Mouse (Mus musculus): ENCODE data around the gene Xpo4. TPM values are rescaled to one million over a fixed set of nuclear protein-coding genes. Genes with fewer than 3 reads are reported as not detected.

Gene Xpo4
- polyA plus RNA-seq, 1 experiment from 2014 or later = 32.1 TPM

DNA sequence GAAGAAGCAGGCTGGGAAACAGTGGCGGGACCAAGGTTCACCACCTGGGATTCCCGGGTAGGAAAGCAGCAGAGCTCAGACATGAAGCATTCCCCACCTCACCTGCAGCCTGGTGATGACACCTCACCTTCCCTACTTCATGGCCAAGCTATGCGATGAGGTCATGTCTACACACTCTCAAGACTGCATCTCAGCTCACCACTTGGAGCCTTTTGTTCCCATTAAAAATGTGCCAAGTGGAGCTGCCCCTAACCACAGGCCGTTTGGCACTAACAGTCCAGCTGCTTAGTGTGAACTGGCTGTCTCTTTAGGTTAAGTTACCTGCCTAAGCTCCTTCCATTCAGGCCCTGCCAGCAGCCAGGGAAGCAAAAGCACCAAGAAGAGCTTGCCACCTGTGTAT is 39.8 kb upstream of the Xpo4 start:
- Histone ChIP-seq H3K9ac (ENCODE audit: low read depth, low read length) (no peak overlapping the region), H3K27ac (ENCODE audit: low read depth, low read length) (no peak overlapping the region), H3K9me3 (ENCODE audit: control insufficient read depth, low read length) (no peaks in the 10 kb centered on the region), H3K27me3 (ENCODE audit: control insufficient read depth, insufficient read depth, low read length) (no peaks in the 10 kb centered on the region), H3K4me1 (replicated peaks; ENCODE audit: control insufficient read depth, insufficient read depth, low read length) (peaks cover 5% of the 10 kb centered on the region; the same call in 1 of the 2 replicates), H3K36me3 (ENCODE audit: control insufficient read depth, insufficient read depth, low read length) (no peaks in the 10 kb centered on the region), H3K4me2 (replicated peaks; ENCODE audit: low read depth, low read length) (no peak overlapping the region), H3K4me3 (ENCODE audit: low read depth, low read length) (no peak overlapping the region)
- no peak for ATAC-seq (ENCODE audit: low FRiP score)
- 83% methylated on average over 4 of the region's 4 CpGs for WGBS
- DNase-seq (ENCODE audit: low spot score) = no peak

DNA sequence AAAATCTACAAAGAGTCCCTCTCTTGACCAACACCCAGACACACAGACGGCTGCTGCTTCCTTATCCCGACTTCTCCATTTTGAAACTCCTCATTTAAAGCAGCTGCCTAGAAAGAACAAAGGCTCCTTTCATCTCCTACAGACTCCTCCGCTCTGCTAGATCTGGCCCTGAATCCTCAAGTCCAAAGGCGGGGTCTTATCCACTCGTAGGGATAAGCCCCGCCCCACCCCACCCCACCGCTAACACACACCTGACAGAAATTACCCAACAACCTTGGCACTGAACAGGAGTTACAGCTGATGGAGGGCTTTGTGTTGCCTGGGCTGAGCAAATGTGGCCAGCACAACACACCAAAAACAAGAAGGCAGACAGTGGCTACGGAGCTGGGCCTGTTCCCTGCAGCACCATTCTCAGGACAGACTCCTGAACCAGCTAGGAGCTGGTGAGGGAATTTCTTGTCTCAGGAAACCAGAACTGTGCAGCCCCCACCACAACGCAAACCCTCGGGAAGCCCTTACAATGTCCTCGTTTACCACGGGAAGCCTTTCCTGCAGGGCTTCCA is 36.8 kb upstream of the Xpo4 start:
- 69% methylated on average over 12 of the region's 12 CpGs for WGBS
- no peak overlapping the region for H3K4me3 ChIP-seq (ENCODE audit: low read depth, low read length)
- DNase-seq (ENCODE audit: low spot score) (peak; percentile 31), ATAC-seq (ENCODE audit: low FRiP score) (peak; percentile 63; the same call in 1 of the 2 replicates)
- H3K36me3 ChIP-seq (ENCODE audit: control insufficient read depth, insufficient read depth, low read length) = 0 out of 2 replicates have a peak, but pooled peaks cover 4% of the 10 kb centered on the region
- H3K27ac ChIP-seq (ENCODE audit: low read depth, low read length) = peak overlapping the region; percentile 39; the same call in 1 of the 2 replicates
- H3K9me3 ChIP-seq (ENCODE audit: control insufficient read depth, low read length) = no peaks in the 10 kb centered on the region
- H3K4me2 ChIP-seq (replicated peaks; ENCODE audit: low read depth, low read length) = no peak overlapping the region
- no peaks in the 10 kb centered on the region for H3K4me1 ChIP-seq (replicated peaks; ENCODE audit: control insufficient read depth, insufficient read depth, low read length)
- no peaks in the 10 kb centered on the region for H3K27me3 ChIP-seq (ENCODE audit: control insufficient read depth, insufficient read depth, low read length)
- no peak overlapping the region for H3K9ac ChIP-seq (ENCODE audit: low read depth, low read length)

DNA sequence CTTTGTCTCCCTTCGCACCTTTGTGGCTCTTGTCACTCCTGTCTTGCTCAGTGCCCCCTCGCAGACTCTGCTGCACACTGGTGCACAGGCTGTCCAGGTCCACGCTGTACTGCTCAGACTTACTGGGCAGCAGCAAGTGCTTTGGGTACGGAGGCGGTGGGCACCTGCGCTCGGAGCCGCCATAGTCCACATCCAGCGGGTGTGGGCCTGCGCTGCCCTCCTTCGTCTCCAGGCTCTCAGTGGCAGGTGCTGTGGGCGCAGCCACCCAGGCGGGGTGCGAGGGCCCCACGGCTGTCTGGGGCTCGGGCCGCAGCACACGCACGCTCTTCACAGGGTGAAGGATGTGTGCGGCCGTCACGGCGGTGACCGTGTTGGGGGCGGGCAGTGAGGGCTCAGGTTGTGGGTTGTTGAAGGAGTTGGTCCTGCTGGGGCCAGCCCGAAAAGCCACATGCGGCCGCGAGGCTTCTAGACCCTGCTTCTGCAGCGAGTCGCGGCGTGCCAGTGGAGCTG is 34.3 kb upstream of the Xpo4 start:
- Histone ChIP-seq H3K4me2 (replicated peaks; ENCODE audit: low read depth, low read length) (no peak overlapping the region), H3K36me3 (ENCODE audit: control insufficient read depth, insufficient read depth, low read length) (0 out of 2 replicates have a peak, but pooled peaks cover 7% of the 10 kb centered on the region)
- DNase-seq (ENCODE audit: low spot score) = no peak

DNA sequence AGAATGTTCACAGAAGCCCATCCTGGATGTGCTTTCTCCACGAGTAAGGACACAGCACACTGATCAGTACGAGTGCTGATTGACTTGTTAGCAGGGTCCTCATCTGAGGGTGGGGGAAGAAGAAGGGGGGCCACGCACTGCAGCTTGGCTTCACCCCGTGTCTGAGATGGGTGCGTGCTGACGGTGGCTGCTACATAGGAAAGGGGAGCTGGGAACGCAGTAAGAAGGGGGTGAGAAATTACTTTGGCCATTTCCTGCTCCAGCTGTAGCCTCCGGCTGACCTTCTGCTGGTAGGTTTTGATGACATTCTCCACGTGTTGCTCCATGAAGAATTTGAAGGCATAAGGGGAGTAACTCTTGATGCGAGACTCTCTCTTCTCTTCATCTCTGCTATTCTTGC is 33.8 kb upstream of the Xpo4 start:
- H3K36me3 ChIP-seq (ENCODE audit: control insufficient read depth, insufficient read depth, low read length) = 0 out of 2 replicates have a peak, but pooled peaks cover 7% of the 10 kb centered on the region
- H3K9ac ChIP-seq (ENCODE audit: low read depth, low read length) = no peak overlapping the region
- H3K27ac ChIP-seq (ENCODE audit: low read depth, low read length) = no peak overlapping the region
- no peaks in the 10 kb centered on the region for H3K4me1 ChIP-seq (replicated peaks; ENCODE audit: control insufficient read depth, insufficient read depth, low read length)
- no peak for DNase-seq (ENCODE audit: low spot score)
- no peak for ATAC-seq (ENCODE audit: low FRiP score)
- H3K4me2 ChIP-seq (replicated peaks; ENCODE audit: low read depth, low read length) = no peak overlapping the region
- H3K9me3 ChIP-seq (ENCODE audit: control insufficient read depth, low read length) = no peaks in the 10 kb centered on the region
- H3K4me3 ChIP-seq (ENCODE audit: low read depth, low read length) = no peak overlapping the region
- H3K27me3 ChIP-seq (ENCODE audit: control insufficient read depth, insufficient read depth, low read length) = no peaks in the 10 kb centered on the region
- WGBS = 93% methylated on average over 10 of the region's 10 CpGs

More for the DNA sequence above, 34.3 kb upstream of the Xpo4 start:
- Histone ChIP-seq H3K27me3 (ENCODE audit: control insufficient read depth, insufficient read depth, low read length) (no peaks in the 10 kb centered on the region), H3K9ac (ENCODE audit: low read depth, low read length) (no peak overlapping the region), H3K9me3 (ENCODE audit: control insufficient read depth, low read length) (no peaks in the 10 kb centered on the region), H3K27ac (ENCODE audit: low read depth, low read length) (no peak overlapping the region), H3K4me3 (ENCODE audit: low read depth, low read length) (no peak overlapping the region), H3K4me1 (replicated peaks; ENCODE audit: control insufficient read depth, insufficient read depth, low read length) (no peaks in the 10 kb centered on the region)
- ATAC-seq (ENCODE audit: low FRiP score) = no peak
- WGBS = 98% methylated on average over 30 of the region's 33 CpGs

DNA sequence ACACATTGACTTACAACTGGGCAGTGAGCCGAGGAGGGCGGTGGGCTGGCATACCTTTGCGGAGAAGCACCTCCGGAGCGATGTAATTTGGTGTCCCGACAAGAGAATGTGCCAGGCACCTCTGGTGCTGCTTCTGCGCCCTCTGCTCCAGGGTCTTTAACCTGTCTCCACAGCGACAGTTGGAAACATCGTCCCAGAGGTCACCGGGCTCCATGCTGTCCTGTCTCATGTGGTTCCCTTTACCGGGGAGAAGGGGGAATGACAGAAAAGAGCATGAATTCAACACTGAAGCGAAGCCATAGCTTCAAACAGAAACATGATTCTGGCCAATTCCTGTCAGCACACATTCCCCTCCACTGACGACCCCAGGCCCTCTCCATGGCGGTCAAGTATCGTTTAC is 30.8 kb upstream of the Xpo4 start:
- Histone ChIP-seq H3K9ac (ENCODE audit: low read depth, low read length) (no peak overlapping the region), H3K4me3 (ENCODE audit: low read depth, low read length) (no peak overlapping the region), H3K4me1 (replicated peaks; ENCODE audit: control insufficient read depth, insufficient read depth, low read length) (no peaks in the 10 kb centered on the region), H3K9me3 (ENCODE audit: control insufficient read depth, low read length) (no peaks in the 10 kb centered on the region), H3K4me2 (replicated peaks; ENCODE audit: low read depth, low read length) (no peak overlapping the region), H3K27ac (ENCODE audit: low read depth, low read length) (no peak overlapping the region), H3K27me3 (ENCODE audit: control insufficient read depth, insufficient read depth, low read length) (no peaks in the 10 kb centered on the region), H3K36me3 (ENCODE audit: control insufficient read depth, insufficient read depth, low read length) (0 out of 2 replicates have a peak, but pooled peaks cover 7% of the 10 kb centered on the region)
- WGBS = 95% methylated on average over 15 of the region's 15 CpGs
- ATAC-seq (ENCODE audit: low FRiP score) = no peak
- DNase-seq (ENCODE audit: low spot score) = no peak

DNA sequence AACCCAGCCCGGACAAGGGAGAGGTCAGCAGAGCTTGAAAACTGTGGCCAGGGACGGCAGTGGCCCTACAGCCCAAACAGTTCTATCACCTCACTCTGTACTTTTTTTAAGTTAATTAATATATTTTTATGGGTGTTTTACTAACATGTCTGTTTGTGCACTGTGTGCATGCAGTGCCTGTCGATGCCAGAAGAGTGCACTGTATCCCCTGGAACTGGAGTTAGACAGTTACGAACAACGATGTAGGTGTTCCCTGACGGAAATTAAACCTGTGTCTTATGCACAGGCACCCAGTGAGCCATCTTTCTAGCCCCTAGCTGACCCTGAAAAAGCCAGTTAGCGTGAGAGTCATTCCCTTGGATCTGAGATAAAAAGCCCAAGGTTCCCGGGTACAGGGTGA is 30.3 kb upstream of the Xpo4 start:
- H3K27me3 ChIP-seq (ENCODE audit: control insufficient read depth, insufficient read depth, low read length) = no peaks in the 10 kb centered on the region
- H3K4me1 ChIP-seq (replicated peaks; ENCODE audit: control insufficient read depth, insufficient read depth, low read length) = no peaks in the 10 kb centered on the region
- H3K4me2 ChIP-seq (replicated peaks; ENCODE audit: low read depth, low read length) = no peak overlapping the region
- H3K27ac ChIP-seq (ENCODE audit: low read depth, low read length) = no peak overlapping the region
- H3K36me3 ChIP-seq (ENCODE audit: control insufficient read depth, insufficient read depth, low read length) = 0 out of 2 replicates have a peak, but pooled peaks cover 7% of the 10 kb centered on the region
- no peak overlapping the region for H3K4me3 ChIP-seq (ENCODE audit: low read depth, low read length)
- H3K9me3 ChIP-seq (ENCODE audit: control insufficient read depth, low read length) = no peaks in the 10 kb centered on the region
- H3K9ac ChIP-seq (ENCODE audit: low read depth, low read length) = no peak overlapping the region
- ATAC-seq (ENCODE audit: low FRiP score) = no peak
- 91% methylated on average over 8 of the region's 8 CpGs for WGBS
- no peak for DNase-seq (ENCODE audit: low spot score)

DNA sequence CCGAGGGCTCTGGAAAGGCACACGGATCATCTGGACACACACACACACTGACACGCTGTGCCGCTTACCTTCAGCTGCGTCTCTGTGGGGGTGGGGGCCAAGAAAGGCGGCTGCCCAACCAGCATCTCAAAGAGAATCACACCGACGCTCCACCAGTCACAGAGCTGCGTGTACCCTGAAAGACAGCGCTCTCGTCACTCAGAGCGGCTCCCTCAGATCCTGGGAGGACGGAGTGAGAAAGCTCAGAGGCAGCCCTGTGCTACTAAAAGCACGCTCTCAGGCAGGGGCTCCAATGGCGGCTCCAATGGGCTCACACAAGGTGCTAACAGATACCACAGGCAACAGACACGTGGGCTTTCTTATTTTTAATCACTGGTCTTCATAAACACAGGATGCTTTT is 29.0 kb upstream of the Xpo4 start:
- Histone ChIP-seq H3K9me3 (ENCODE audit: control insufficient read depth, low read length) (no peaks in the 10 kb centered on the region), H3K27me3 (ENCODE audit: control insufficient read depth, insufficient read depth, low read length) (no peaks in the 10 kb centered on the region), H3K4me2 (replicated peaks; ENCODE audit: low read depth, low read length) (no peak overlapping the region), H3K4me3 (ENCODE audit: low read depth, low read length) (no peak overlapping the region), H3K4me1 (replicated peaks; ENCODE audit: control insufficient read depth, insufficient read depth, low read length) (no peaks in the 10 kb centered on the region), H3K36me3 (ENCODE audit: control insufficient read depth, insufficient read depth, low read length) (0 out of 2 replicates have a peak, but pooled peaks cover 3% of the 10 kb centered on the region), H3K27ac (ENCODE audit: low read depth, low read length) (no peak overlapping the region), H3K9ac (ENCODE audit: low read depth, low read length) (no peak overlapping the region)
- no peak for DNase-seq (ENCODE audit: low spot score)
- 83% methylated on average over 16 of the region's 16 CpGs for WGBS
- ATAC-seq (ENCODE audit: low FRiP score) = no peak

DNA sequence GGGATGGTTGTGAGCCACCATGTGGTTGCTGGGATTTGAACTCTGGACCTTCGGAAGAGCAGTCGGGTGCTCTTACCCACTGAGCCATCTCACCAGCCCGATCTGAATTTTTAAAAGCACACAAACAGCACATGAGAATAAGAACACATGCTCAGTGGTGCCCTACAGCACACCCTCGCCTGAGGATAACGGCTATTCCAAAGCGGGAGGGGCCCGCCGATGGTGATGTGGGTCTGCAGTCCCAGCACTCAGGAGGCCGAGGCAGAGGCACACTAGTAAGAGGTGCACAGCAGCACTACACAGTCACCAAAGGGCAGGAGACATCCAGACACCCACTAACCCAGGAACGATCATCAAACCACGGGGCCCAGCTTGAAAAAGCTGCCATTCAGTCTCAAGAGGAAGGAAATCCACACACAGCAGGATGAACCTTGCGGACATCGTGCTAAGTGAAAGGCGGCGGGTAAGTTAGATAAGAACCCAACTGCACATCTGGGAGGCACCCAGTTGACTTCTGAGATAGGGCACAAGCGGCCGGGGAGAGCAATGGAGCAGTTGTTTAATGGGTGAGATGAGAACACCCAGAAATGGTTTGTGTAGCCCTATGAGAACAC is 27.4 kb upstream of the Xpo4 start:
- H3K36me3 ChIP-seq (ENCODE audit: control insufficient read depth, insufficient read depth, low read length) = 0 out of 2 replicates have a peak, but pooled peaks cover 3% of the 10 kb centered on the region
- 90% methylated on average over 17 of the region's 17 CpGs for WGBS

DNA sequence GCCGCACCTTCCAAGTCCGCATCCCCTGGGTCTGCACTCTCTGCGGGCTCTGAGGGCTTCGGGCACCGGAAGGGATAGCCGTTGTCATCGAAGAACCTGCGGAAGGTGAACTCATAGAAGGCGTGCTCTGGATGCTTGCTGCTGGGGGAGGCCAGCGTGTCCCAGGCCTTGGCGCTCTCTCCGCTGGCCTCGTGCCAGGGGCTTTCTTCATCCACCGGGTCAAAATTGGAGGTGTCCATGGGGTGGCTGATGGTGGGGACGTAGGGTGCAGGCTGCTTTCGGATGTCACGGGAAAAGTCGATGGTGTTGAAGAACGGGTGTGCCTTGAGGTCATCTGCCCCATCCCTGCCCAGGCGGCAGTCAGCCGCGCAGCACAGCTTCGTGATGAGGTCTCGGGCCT is 26.1 kb upstream of the Xpo4 start:
- ATAC-seq (ENCODE audit: low FRiP score) = no peak
- Histone ChIP-seq H3K4me2 (replicated peaks; ENCODE audit: low read depth, low read length) (no peak overlapping the region), H3K4me1 (replicated peaks; ENCODE audit: control insufficient read depth, insufficient read depth, low read length) (no peaks in the 10 kb centered on the region), H3K4me3 (ENCODE audit: low read depth, low read length) (no peak overlapping the region), H3K27me3 (ENCODE audit: control insufficient read depth, insufficient read depth, low read length) (no peaks in the 10 kb centered on the region), H3K27ac (ENCODE audit: low read depth, low read length) (no peak overlapping the region), H3K9me3 (ENCODE audit: control insufficient read depth, low read length) (no peaks in the 10 kb centered on the region), H3K9ac (ENCODE audit: low read depth, low read length) (no peak overlapping the region), H3K36me3 (ENCODE audit: control insufficient read depth, insufficient read depth, low read length) (0 out of 2 replicates have a peak, but pooled peaks cover 3% of the 10 kb centered on the region)
- 96% methylated on average over 24 of the region's 24 CpGs for WGBS
- no peak for DNase-seq (ENCODE audit: low spot score)

More for the DNA sequence above, 27.4 kb upstream of the Xpo4 start:
- Histone ChIP-seq H3K4me2 (replicated peaks; ENCODE audit: low read depth, low read length) (no peak overlapping the region), H3K4me1 (replicated peaks; ENCODE audit: control insufficient read depth, insufficient read depth, low read length) (no peaks in the 10 kb centered on the region), H3K4me3 (ENCODE audit: low read depth, low read length) (no peak overlapping the region), H3K9ac (ENCODE audit: low read depth, low read length) (no peak overlapping the region), H3K9me3 (ENCODE audit: control insufficient read depth, low read length) (no peaks in the 10 kb centered on the region), H3K27me3 (ENCODE audit: control insufficient read depth, insufficient read depth, low read length) (no peaks in the 10 kb centered on the region), H3K27ac (ENCODE audit: low read depth, low read length) (no peak overlapping the region)
- DNase-seq (ENCODE audit: low spot score) (no peak), ATAC-seq (ENCODE audit: low FRiP score) (no peak)

All from hindbrain, embryonic 11.5 days (tissue).